Mouse (Mus musculus) central nervous system, embryonic 18 days (tissue): Measurements from ENCODE around the gene Gm49361. TPM values are rescaled to one million over a fixed set of nuclear protein-coding genes. Genes with fewer than 3 reads are reported as not detected.

ENCODE experiments used
- polyA plus RNA-seq: library from polyadenylated mRNA; depleted of rRNA; stranded (reverse); fragments of >200 nt; gene quantifications from 2 replicates; pipeline ENCODE4 v1.2.3, GENCODE M21; 2012; rRNA removed

Gene Gm49361
- polyA plus RNA-seq: not detected in 2 replicates

DNA sequence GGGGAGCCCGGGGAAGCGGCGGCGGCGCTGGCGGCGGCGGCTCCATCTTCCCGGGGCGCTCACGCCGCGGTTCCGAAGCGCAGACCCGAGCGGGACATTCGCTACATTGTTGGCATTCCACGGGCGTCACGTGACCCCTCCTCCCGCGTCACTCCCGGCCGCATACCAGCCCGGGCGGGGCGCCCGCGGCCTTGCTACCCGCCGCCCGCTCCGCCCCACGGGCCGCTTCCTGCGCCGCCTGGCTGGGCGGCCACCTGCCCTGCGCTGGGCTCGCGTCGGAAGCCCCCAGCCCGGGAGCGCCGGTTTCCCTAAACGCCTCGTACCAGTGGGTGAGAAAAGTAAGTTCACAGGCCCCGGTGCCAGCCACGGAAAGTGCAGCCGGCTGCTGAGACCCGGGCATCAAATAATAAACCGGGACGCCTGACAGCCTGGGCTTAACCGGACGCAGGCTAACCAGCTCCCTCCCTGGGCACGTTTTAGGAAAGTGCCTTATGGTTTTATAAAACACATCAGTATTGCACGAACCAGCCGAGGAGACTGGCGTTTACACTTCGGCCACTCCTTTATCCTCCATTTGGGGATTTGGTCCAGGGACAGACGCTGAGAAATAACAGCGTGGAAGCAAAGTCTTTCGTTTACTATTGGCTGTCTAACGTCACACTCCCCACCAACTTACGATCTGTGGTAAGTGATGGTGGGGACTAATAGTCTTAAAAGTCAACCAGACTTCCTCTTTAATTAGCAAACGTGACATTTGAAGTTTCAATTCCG is at the start of gene Gm49361:
Gene Gm49361, minus strand, starts transcription at position 103 of the 771 bp plus-strand sequence.

DNA sequence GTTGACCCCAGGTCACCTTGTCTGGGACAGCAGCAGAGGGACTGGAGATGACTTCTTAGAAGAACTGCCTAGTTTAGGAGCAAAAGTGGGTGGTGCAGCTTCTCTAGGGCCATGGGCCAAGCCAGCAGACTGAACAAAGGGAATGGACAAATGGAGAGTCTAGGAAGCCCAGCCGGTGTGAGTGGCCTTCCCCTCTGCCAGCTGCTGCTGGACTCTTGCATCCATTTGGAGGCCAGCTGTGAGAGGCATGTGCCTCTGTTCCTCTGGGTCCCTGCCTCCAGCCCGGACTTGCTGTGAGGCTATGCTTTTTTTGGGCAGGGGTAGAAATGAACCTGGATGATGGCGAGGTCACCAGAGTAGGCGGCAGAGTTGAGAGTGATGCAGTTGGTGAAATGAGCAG is 12.3 kb upstream of the Gm49361 start, which contains the start of gene Lats2:
Gene Lats2, minus strand, starts transcription at position 152 of the 400 bp plus-strand sequence.

GRCm38 (mm10) chr14:57664822-57665627 is 80.9 kb downstream of the Gm49361 start, which contains the start of gene Xpo4:
Xpo4 (minus strand) TSS chr14:57665430.

Other genes starting within 250 kb of the Gm49361 start
- gene Il17d, start 221.3 kb downstream of the Gm49361 start, polyA plus RNA-seq: 36.6 and 38.2 TPM in 2 replicates
- 52.2 and 52.5 TPM in 2 replicates for gene Eef1akmt1, start 174.5 kb downstream of the Gm49361 start, polyA plus RNA-seq
- gene Xpo4, start 80.7 kb downstream of the Gm49361 start, polyA plus RNA-seq: 7.9 and 8.7 TPM in 2 replicates
- 6.7 and 7.9 TPM in 2 replicates for gene Lats2, start 12.3 kb upstream of the Gm49361 start, polyA plus RNA-seq
- 25.9 and 35.2 TPM in 2 replicates for gene Sap18, start 52.1 kb upstream of the Gm49361 start, polyA plus RNA-seq
- gene Ska3, start 80.1 kb upstream of the Gm49361 start, polyA plus RNA-seq: 3.3 and 3.9 TPM in 2 replicates
- 76.7 and 78.7 TPM in 2 replicates for gene Mrpl57, start 80.1 kb upstream of the Gm49361 start, polyA plus RNA-seq
- gene Zdhhc20, start 144.2 kb upstream of the Gm49361 start, polyA plus RNA-seq: 25.8 and 26.8 TPM in 2 replicates